Mouse (Mus musculus): ENCODE measurements around the gene Pogz. TPM values are rescaled to one million over a fixed set of nuclear protein-coding genes. Genes with fewer than 3 reads are reported as not detected.
"Not testable (repeated sequence)": the region's sequence is repeated elsewhere in the genome, so short reads cannot be mapped to it uniquely, and the experiment has no call there.

The Pogz gene
- polyA plus RNA-seq, 1 experiment from 2014 or later = 9.2 TPM

- ATAC-seq = peak; percentile 92
- H3K9ac ChIP-seq (ENCODE audit: low read depth, low read length) = peak within 1 kb of the TSS; percentile 90
- H3K27me3 ChIP-seq (replicated peaks; ENCODE audit: control insufficient read depth, insufficient read depth, low read length) = no peaks in the 10 kb centered on the region
- peaks cover 14% of the 10 kb centered on the region for H3K4me1 ChIP-seq (ENCODE audit: control insufficient read depth, insufficient read depth, low read length)
- H3K4me3 ChIP-seq (ENCODE audit: low read length) = peak within 1 kb of the TSS; percentile 93
- under 1% methylated on average over 61 of the region's 61 CpGs for WGBS
- H3K4me2 ChIP-seq (ENCODE audit: low read depth, low read length) = peak within 1 kb of the TSS; percentile 92
- H3K9me3 ChIP-seq (ENCODE audit: control insufficient read depth, low read length) = no peaks in the 10 kb centered on the region
- peak within 1 kb of the TSS; percentile 70 for H3K27ac ChIP-seq (ENCODE audit: low read length)
- peaks cover 5% of the 10 kb centered on the region for H3K36me3 ChIP-seq (ENCODE audit: control insufficient read depth, insufficient read depth, low read length)
These were observed 49.2 kb downstream of the Pogz start, which contains the start of gene Psmb4 for GRCm38 (mm10) chr3:94886316-94887224. Gene Psmb4, minus strand, starts transcription at chr3:94886961.

GRCm38 (mm10) chr3:94888595-94888994, 51.2 kb downstream of the Pogz start:
- H3K9me3 ChIP-seq (ENCODE audit: control insufficient read depth, low read length) = no peaks in the 10 kb centered on the region
- H3K4me1 ChIP-seq (ENCODE audit: control insufficient read depth, insufficient read depth, low read length) = peaks cover 14% of the 10 kb centered on the region
- no peak for ATAC-seq
- no peak overlapping the region for H3K27ac ChIP-seq (ENCODE audit: low read length)
- no peak overlapping the region for H3K4me3 ChIP-seq (ENCODE audit: low read length)
- H3K4me2 ChIP-seq (ENCODE audit: low read depth, low read length) = no peak overlapping the region
- H3K36me3 ChIP-seq (ENCODE audit: control insufficient read depth, insufficient read depth, low read length) = peaks cover 5% of the 10 kb centered on the region; the same call in 1 of the 2 replicates
- no peaks in the 10 kb centered on the region for H3K27me3 ChIP-seq (replicated peaks; ENCODE audit: control insufficient read depth, insufficient read depth, low read length)
- H3K9ac ChIP-seq (ENCODE audit: low read depth, low read length) = no peak overlapping the region

DNA sequence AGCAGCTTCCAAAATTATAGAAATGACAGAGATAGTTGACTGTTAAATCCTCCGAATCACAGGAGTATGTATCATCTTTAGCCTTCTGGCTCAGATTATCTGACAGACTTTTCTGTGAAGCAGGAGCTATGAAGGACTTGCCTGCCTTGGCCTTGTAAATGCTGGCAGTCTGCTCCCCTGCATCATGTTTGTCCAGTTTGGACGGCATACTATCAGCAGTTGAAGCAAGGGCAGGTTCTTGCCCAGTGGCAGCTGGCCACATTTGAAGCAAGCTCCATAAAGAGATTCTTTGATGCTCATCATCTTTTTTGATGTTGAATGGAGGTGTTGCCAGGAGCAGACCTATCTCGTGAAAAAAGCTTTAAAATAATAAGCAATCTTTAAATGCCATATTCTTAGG, 56.7 kb downstream of the Pogz start:
- H3K4me2 ChIP-seq (ENCODE audit: low read depth, low read length) = no peak overlapping the region

GRCm38 (mm10) chr3:94902747-94903146, 65.4 kb downstream of the Pogz start:
- no peak overlapping the region for H3K4me2 ChIP-seq (ENCODE audit: low read depth, low read length)
- no peak overlapping the region for H3K9ac ChIP-seq (ENCODE audit: low read depth, low read length)
- peak; percentile 55; the same call in 1 of the 2 replicates for ATAC-seq
- H3K4me1 ChIP-seq (ENCODE audit: control insufficient read depth, insufficient read depth, low read length) = no peaks in the 10 kb centered on the region
- no peak overlapping the region for H3K4me3 ChIP-seq (ENCODE audit: low read length)
- H3K9me3 ChIP-seq (ENCODE audit: control insufficient read depth, low read length) = no peaks in the 10 kb centered on the region
- H3K36me3 ChIP-seq (ENCODE audit: control insufficient read depth, insufficient read depth, low read length) = no peaks in the 10 kb centered on the region
- no peaks in the 10 kb centered on the region for H3K27me3 ChIP-seq (replicated peaks; ENCODE audit: control insufficient read depth, insufficient read depth, low read length)
- 17% methylated on average over 7 of the region's 7 CpGs for WGBS
- no peak overlapping the region for H3K27ac ChIP-seq (ENCODE audit: low read length)

More for the DNA sequence above, 56.7 kb downstream of the Pogz start:
- Histone ChIP-seq H3K36me3 (ENCODE audit: control insufficient read depth, insufficient read depth, low read length) (no peaks in the 10 kb centered on the region), H3K27me3 (replicated peaks; ENCODE audit: control insufficient read depth, insufficient read depth, low read length) (no peaks in the 10 kb centered on the region), H3K9me3 (ENCODE audit: control insufficient read depth, low read length) (no peaks in the 10 kb centered on the region), H3K4me1 (ENCODE audit: control insufficient read depth, insufficient read depth, low read length) (no peaks in the 10 kb centered on the region), H3K9ac (ENCODE audit: low read depth, low read length) (no peak overlapping the region), H3K27ac (ENCODE audit: low read length) (no peak overlapping the region), H3K4me3 (ENCODE audit: low read length) (no peak overlapping the region)
- ATAC-seq = no peak
- 68% methylated on average over 3 of the region's 3 CpGs for WGBS

GRCm38 (mm10) chr3:94904759-94905158, 67.4 kb downstream of the Pogz start:
- not testable (repeated sequence) for H3K4me1 ChIP-seq (ENCODE audit: control insufficient read depth, insufficient read depth, low read length); H3K9ac ChIP-seq (ENCODE audit: low read depth, low read length); H3K9me3 ChIP-seq (ENCODE audit: control insufficient read depth, low read length); H3K27me3 ChIP-seq (replicated peaks; ENCODE audit: control insufficient read depth, insufficient read depth, low read length); ATAC-seq; H3K27ac ChIP-seq (ENCODE audit: low read length); H3K4me2 ChIP-seq (ENCODE audit: low read depth, low read length); H3K4me3 ChIP-seq (ENCODE audit: low read length); H3K36me3 ChIP-seq (ENCODE audit: control insufficient read depth, insufficient read depth, low read length)
- WGBS = 56% methylated on average over 3 of the region's 3 CpGs

GRCm38 (mm10) chr3:94906482-94906881, 69.1 kb downstream of the Pogz start:
- no peak for ATAC-seq
- Histone ChIP-seq H3K36me3 (ENCODE audit: control insufficient read depth, insufficient read depth, low read length) (no peaks in the 10 kb centered on the region), H3K9me3 (ENCODE audit: control insufficient read depth, low read length) (no peaks in the 10 kb centered on the region; the same call in 1 of the 2 replicates), H3K27ac (ENCODE audit: low read length) (no peak overlapping the region), H3K27me3 (replicated peaks; ENCODE audit: control insufficient read depth, insufficient read depth, low read length) (no peaks in the 10 kb centered on the region), H3K4me3 (ENCODE audit: low read length) (no peak overlapping the region), H3K4me2 (ENCODE audit: low read depth, low read length) (no peak overlapping the region), H3K9ac (ENCODE audit: low read depth, low read length) (no peak overlapping the region), H3K4me1 (ENCODE audit: control insufficient read depth, insufficient read depth, low read length) (no peaks in the 10 kb centered on the region)
- 33% methylated on average over 1 of the region's 1 CpGs for WGBS

GRCm38 (mm10) chr3:94911050-94911693, 73.8 kb downstream of the Pogz start:
- ATAC-seq = no peak
- no peaks in the 10 kb centered on the region for H3K4me1 ChIP-seq (ENCODE audit: control insufficient read depth, insufficient read depth, low read length)
- H3K9ac ChIP-seq (ENCODE audit: low read depth, low read length) = no peak overlapping the region
- 59% methylated on average over 2 of the region's 2 CpGs for WGBS
- no peak overlapping the region for H3K27ac ChIP-seq (ENCODE audit: low read length)
- no peaks in the 10 kb centered on the region; the same call in 1 of the 2 replicates for H3K9me3 ChIP-seq (ENCODE audit: control insufficient read depth, low read length)
- H3K4me3 ChIP-seq (ENCODE audit: low read length) = no peak overlapping the region
- H3K27me3 ChIP-seq (replicated peaks; ENCODE audit: control insufficient read depth, insufficient read depth, low read length) = no peaks in the 10 kb centered on the region
- H3K36me3 ChIP-seq (ENCODE audit: control insufficient read depth, insufficient read depth, low read length) = no peaks in the 10 kb centered on the region
- no peak overlapping the region for H3K4me2 ChIP-seq (ENCODE audit: low read depth, low read length)

DNA sequence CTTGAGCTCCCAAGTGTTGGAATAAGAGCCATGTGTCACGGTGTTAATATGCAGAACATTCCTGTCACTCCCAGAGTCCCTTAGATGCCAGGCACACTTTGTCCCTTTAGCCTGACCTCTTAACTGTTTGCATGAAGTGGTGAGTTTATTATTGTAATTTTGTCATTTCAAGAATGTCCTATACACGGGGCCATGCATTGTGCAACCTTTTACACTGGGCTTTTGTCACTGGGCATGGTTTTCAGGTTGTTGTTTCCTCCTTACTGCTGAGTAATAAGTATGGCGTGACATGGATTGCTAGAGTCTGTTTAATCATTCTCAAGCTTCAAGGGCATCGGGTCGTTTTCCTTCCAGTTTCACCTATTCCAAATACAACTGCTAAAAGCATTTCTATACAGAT, 76.4 kb downstream of the Pogz start:
- peak; percentile 89 for ATAC-seq
- Histone ChIP-seq H3K4me1 (ENCODE audit: control insufficient read depth, insufficient read depth, low read length) (peaks cover 4% of the 10 kb centered on the region; the same call in 1 of the 2 replicates), H3K27ac (ENCODE audit: low read length) (peak overlapping the region; percentile 90), H3K9me3 (ENCODE audit: control insufficient read depth, low read length) (no peaks in the 10 kb centered on the region), H3K4me3 (ENCODE audit: low read length) (no peak overlapping the region), H3K27me3 (replicated peaks; ENCODE audit: control insufficient read depth, insufficient read depth, low read length) (no peaks in the 10 kb centered on the region), H3K4me2 (ENCODE audit: low read depth, low read length) (0 out of 2 replicates have a peak overlapping the region, but pooled peaks have one; percentile 11), H3K9ac (ENCODE audit: low read depth, low read length) (no peak overlapping the region), H3K36me3 (ENCODE audit: control insufficient read depth, insufficient read depth, low read length) (no peaks in the 10 kb centered on the region)
- WGBS = 42% methylated on average over 5 of the region's 5 CpGs

GRCm38 (mm10) chr3:94915903-94916741, 78.8 kb downstream of the Pogz start:
- no peaks in the 10 kb centered on the region for H3K27me3 ChIP-seq (replicated peaks; ENCODE audit: control insufficient read depth, insufficient read depth, low read length)
- no peak overlapping the region for H3K9ac ChIP-seq (ENCODE audit: low read depth, low read length)
- ATAC-seq = no peak
- no peak overlapping the region for H3K4me3 ChIP-seq (ENCODE audit: low read length)
- H3K27ac ChIP-seq (ENCODE audit: low read length) = no peak overlapping the region
- H3K36me3 ChIP-seq (ENCODE audit: control insufficient read depth, insufficient read depth, low read length) = no peaks in the 10 kb centered on the region
- 76% methylated on average over 7 of the region's 7 CpGs for WGBS
- no peaks in the 10 kb centered on the region for H3K9me3 ChIP-seq (ENCODE audit: control insufficient read depth, low read length)
- H3K4me2 ChIP-seq (ENCODE audit: low read depth, low read length) = no peak overlapping the region
- H3K4me1 ChIP-seq (ENCODE audit: control insufficient read depth, insufficient read depth, low read length) = peaks cover 4% of the 10 kb centered on the region; the same call in 1 of the 2 replicates

Measured in intestine, embryonic 16.5 days (tissue).